Mouse (Mus musculus) MEL (cell line): ENCODE results near the gene Prex1. TPM values are rescaled to one million over a fixed set of nuclear protein-coding genes. Genes with fewer than 3 reads are reported as not detected.

Experiments used
- DNase-seq: peaks from one replicate; pipeline ENCODE4 v3.0.0; 2011; ENCODE audit warnings: low read depth, low spot score
- H3K27ac ChIP-seq: 2 replicates; pipeline ENCODE4 v1.5.1; 2012; ENCODE audit warnings: low read depth, mild to moderate bottlenecking, control low read depth, low read length, moderate library complexity; ENCODE audit not compliant: control insufficient read depth
- H3K27me3 ChIP-seq, 2 experiments: fragments of 150-350 bp in 1 of 2; sonication (generic) in 1 of 2; 2 replicates each; pipeline ENCODE4 v1.6.1; 2012; ENCODE audit warnings: low read length in 2 of 2, mild to moderate bottlenecking in 2 of 2, improper control_type of control experiment in 1 of 2, moderate library complexity in 1 of 2; ENCODE audit not compliant: insufficient read depth in 2 of 2, control insufficient read depth in 1 of 2
- H3K36me3 ChIP-seq, 2 experiments: 2 replicates each; pipeline ENCODE4 v1.6.1; 2012 to 2014; ENCODE audit warnings: low read length in 2 of 2, improper control_type of control experiment in 1 of 2, inconsistent platforms in 1 of 2, mild to moderate bottlenecking in 1 of 2; ENCODE audit not compliant: insufficient read depth in 2 of 2, control insufficient read depth in 1 of 2
- H3K4me1 ChIP-seq, 2 experiments: fragments of 150-350 bp in 1 of 2; sonication (generic) in 1 of 2; 2 replicates each; pipeline ENCODE4 v1.6.1; 2012; ENCODE audit warnings: low read length in 2 of 2, improper control_type of control experiment in 1 of 2, mild to moderate bottlenecking in 1 of 2; ENCODE audit not compliant: insufficient read depth in 2 of 2, control insufficient read depth in 1 of 2
- H3K4me3 ChIP-seq, 2 experiments: fragments of 150-350 bp in 1 of 2; sonication (generic) in 1 of 2; 2 replicates each; pipeline ENCODE4 v1.5.1; 2012; ENCODE audit warnings: low read depth in 2 of 2, low read length in 2 of 2, mild to moderate bottlenecking in 2 of 2, moderate library complexity in 2 of 2, control low read depth in 1 of 2, improper control_type of control experiment in 1 of 2; ENCODE audit not compliant: control insufficient read depth in 1 of 2, insufficient read depth in 1 of 2
- H3K79me2 ChIP-seq: 2 replicates; pipeline ENCODE4 v1.6.1; 2012; ENCODE audit warnings: mild to moderate bottlenecking, low read length, moderate library complexity; ENCODE audit not compliant: control insufficient read depth, poor library complexity, insufficient read depth
- H3K9ac ChIP-seq: 2 replicates; pipeline ENCODE4 v1.6.1; 2012; ENCODE audit warnings: low read depth, mild to moderate bottlenecking, control low read depth, low read length, moderate library complexity; ENCODE audit not compliant: control insufficient read depth, poor library complexity, severe bottlenecking
- H3K9me3 ChIP-seq: fragments of 150-350 bp; sonication (generic); replicated peaks from 2 replicates; pipeline ENCODE4 v1.6.1; 2012; ENCODE audit warnings: mild to moderate bottlenecking, low read length, improper control_type of control experiment, moderate library complexity; ENCODE audit not compliant: insufficient read depth
- BHLHE40 ChIP-seq: IDR thresholded peaks from 2 replicates; pipeline ENCODE4 v1.6.1; 2012; ENCODE audit warnings: low read depth, mild to moderate bottlenecking, inconsistent platforms, low read length, improper control_type of control experiment, borderline replicate concordance
- CHD1 ChIP-seq: IDR thresholded peaks from 2 replicates; pipeline ENCODE4 v1.6.1; 2012; ENCODE audit warnings: low read depth, mild to moderate bottlenecking, inconsistent platforms, low read length, improper control_type of control experiment
- ELF1 ChIP-seq: IDR thresholded peaks from 2 replicates; pipeline ENCODE4 v1.6.1; 2014; ENCODE audit warnings: low read depth, mild to moderate bottlenecking, inconsistent platforms, low read length, improper control_type of control experiment, moderate library complexity
- EP300 ChIP-seq, 2 experiments: IDR thresholded peaks; 2 replicates each; pipeline ENCODE4 v1.6.1; 2011; ENCODE audit warnings: improper control_type of control experiment in 2 of 2, low read length in 2 of 2, low read depth in 1 of 2, mild to moderate bottlenecking in 1 of 2
- MAFK ChIP-seq: IDR thresholded peaks from 2 replicates; pipeline ENCODE4 v1.6.1; 2011; ENCODE audit warnings: low read depth, mild to moderate bottlenecking, low read length, improper control_type of control experiment, borderline replicate concordance
- NELFE ChIP-seq: IDR thresholded peaks from 2 replicates; pipeline ENCODE4 v1.6.1; 2011; ENCODE audit warnings: low read depth, low read length, improper control_type of control experiment
- SIN3A ChIP-seq: IDR thresholded peaks from 2 replicates; pipeline ENCODE4 v1.6.1; 2012; ENCODE audit warnings: low read length, improper control_type of control experiment, inconsistent platforms
- TAL1 ChIP-seq: IDR thresholded peaks from 2 replicates; pipeline ENCODE4 v1.6.1; 2012; ENCODE audit warnings: mild to moderate bottlenecking, inconsistent platforms, low read length, moderate library complexity, mixed read lengths
- USF1 ChIP-seq: IDR thresholded peaks from 2 replicates; pipeline ENCODE4 v1.6.1; 2014; ENCODE audit warnings: low read depth, mild to moderate bottlenecking, inconsistent platforms, low read length, improper control_type of control experiment, moderate library complexity
- polyA plus RNA-seq, 2 experiments: library from polyadenylated mRNA; stranded (reverse) in 1 of 2; unstranded in 1 of 2; fragments of >175 nt in 1 of 2; fragments of >200 nt in 1 of 2; gene quantifications; 2 replicates each; pipeline versions ENCODE4 v1.2.1 to v1.2.4; 2012; ENCODE audit warnings: low replicate concordance in 2 of 2, low read depth in 1 of 2; ENCODE audit not compliant: insufficient read length in 2 of 2, insufficient read depth in 1 of 2, missing spikeins in 1 of 2
- total RNA-seq: library from RNA; depleted of rRNA; stranded (reverse); fragments of 300-350 nt; gene quantifications from 2 replicates; pipeline ENCODE4 v1.2.3, GENCODE M21; 2012

Gene Prex1
- total and polyA plus RNA-seq, 3 experiments, result 8.0 to 33.1 (median 15.8) TPM

- no peaks in the 10 kb centered on the region for H3K9me3 ChIP-seq
- H3K27me3 ChIP-seq, result no peaks in the 10 kb centered on the region
- no peaks in the 10 kb centered on the region for H3K4me1 ChIP-seq
- DNase-seq, result peak; percentile 28
- H3K27ac ChIP-seq, result no peak overlapping the region
- H3K36me3 ChIP-seq, result no peaks in the 10 kb centered on the region
- H3K79me2 ChIP-seq, result no peaks in the 10 kb centered on the region
- no peak for TF ChIP-seq EP300 (IDR thresholded peaks at IDR 0.05; ENCODE audit: low read depth in 1 of 2, low read length in 2 of 2)
- peak; percentile 50 for TF ChIP-seq USF1
- H3K9ac ChIP-seq, result no peak overlapping the region
- H3K4me3 ChIP-seq, result no peak overlapping the region
Observed at GRCm38 (mm10) chr2:166632571-166633361, 80.9 kb downstream of the Prex1 start.

DNA sequence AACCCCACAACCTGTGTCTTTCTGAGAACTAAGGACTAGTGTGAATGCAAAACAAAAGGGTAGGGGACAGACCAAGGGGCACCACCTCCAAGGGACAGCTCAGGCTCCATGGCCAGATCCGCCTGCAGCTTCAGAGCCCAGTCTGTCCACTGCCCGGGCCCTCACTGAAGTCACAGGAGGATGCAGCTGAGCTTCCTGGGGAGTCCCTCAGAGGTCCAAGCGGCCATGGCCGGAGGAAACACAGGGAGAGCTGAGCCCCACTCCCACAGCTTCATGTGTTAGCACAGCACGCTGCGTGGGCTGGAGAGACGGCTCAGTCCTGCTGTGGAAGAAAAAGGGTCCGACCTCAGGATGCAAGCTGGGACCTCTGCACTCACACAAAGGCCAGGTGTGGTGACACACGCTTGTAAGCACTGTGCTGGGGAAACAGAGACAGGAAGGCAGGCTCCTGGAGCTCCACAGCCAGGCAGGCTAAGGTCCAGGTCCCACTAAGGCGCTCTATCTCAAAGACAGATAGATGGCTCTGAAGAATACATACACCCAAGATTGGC lies 81.9 kb downstream of the Prex1 start:
- H3K4me1 ChIP-seq, result no peaks in the 10 kb centered on the region
- no peak overlapping the region for H3K4me3 ChIP-seq
- no peak for TF ChIP-seq CHD1
- no peak for TF ChIP-seq NELFE
- H3K36me3 ChIP-seq, result no peaks in the 10 kb centered on the region
- no peaks in the 10 kb centered on the region for H3K9me3 ChIP-seq
- H3K79me2 ChIP-seq, result no peaks in the 10 kb centered on the region
- H3K27me3 ChIP-seq, result no peaks in the 10 kb centered on the region
- no peak overlapping the region for H3K27ac ChIP-seq
- H3K9ac ChIP-seq, result no peak overlapping the region
- DNase-seq, result no peak

DNA sequence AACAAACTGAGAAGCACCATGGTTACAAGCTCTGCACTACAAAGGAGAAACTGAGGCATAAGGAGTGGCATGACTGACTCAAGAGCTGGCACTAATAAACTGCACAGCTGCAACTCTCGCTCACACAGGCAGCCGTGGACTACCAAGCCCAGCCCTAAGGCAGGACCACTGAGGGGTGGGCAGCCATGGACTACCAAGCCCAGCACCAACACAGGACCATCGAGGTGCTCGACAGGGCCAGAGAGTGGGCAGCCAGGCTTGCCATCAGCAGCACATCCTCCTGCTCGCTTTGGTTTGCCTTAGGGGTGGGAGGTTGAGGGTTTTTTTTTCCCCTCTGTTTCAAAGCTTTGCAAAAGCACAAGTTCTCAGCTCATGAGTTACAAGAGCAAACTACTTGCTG lies 82.4 kb downstream of the Prex1 start:
- Histone ChIP-seq H3K4me1 (no peaks in the 10 kb centered on the region), H3K27ac (no peak overlapping the region), H3K9me3 (no peaks in the 10 kb centered on the region), H3K79me2 (no peaks in the 10 kb centered on the region), H3K27me3 (no peaks in the 10 kb centered on the region), H3K9ac (no peak overlapping the region), H3K4me3 (no peak overlapping the region), H3K36me3 (no peaks in the 10 kb centered on the region)
- TF ChIP-seq ELF1 (no peak), TAL1 (no peak), SIN3A (no peak), BHLHE40 (no peak), MAFK (no peak), EP300 (IDR thresholded peaks at IDR 0.05; ENCODE audit: low read depth in 1 of 2, low read length in 2 of 2) (no peak)
- no peak for DNase-seq
